14 mouse cellular contexts compared by ENCODE assay signal in genomic region chr3:104320404-104320803, GRCm38 (mm10).
DNase-seq lines count a peak whose midpoint lies in the region; ATAC-seq and TF ChIP-seq lines count a peak whose summit lies in the region.
"Had no signal": no experiment of that assay in that cellular context is flagged by ENCODE, and none has a peak within 500 bp of the region (broad histone marks: within the 10 kb centered on the region; RNA-seq: fewer than 3 reads in every experiment).

No protein-coding gene starts in this region.

- TF ChIP-seq EP300 in heart, postnatal 0 days (IDR thresholded peaks at IDR 0.05; ENCODE audit: low read depth): no peak

- intact Hi-C loops in gastrocnemius, postnatal 36 days (cut with DNase I): no loop called here

- no peak overlapping the region for H3K4me3 ChIP-seq in heart, postnatal 0 days (ENCODE audit: low read depth, low read length)
- H3K4me3 ChIP-seq: liver, embryonic 13.5 days; stomach, embryonic 15.5 days had no signal

- H3K27me3 ChIP-seq in heart, postnatal 0 days (ENCODE audit: control insufficient read depth, insufficient read depth, low read length): no peaks in the 10 kb centered on the region
- H3K27me3 ChIP-seq: stomach, embryonic 15.5 days had no signal

- TF ChIP-seq CTCF in heart, postnatal 0 days (IDR thresholded peaks at IDR 0.05; ENCODE audit: low read depth): no peak

- H3K9ac ChIP-seq in heart, postnatal 0 days (replicated peaks; ENCODE audit: low read depth, low read length): no peak overlapping the region
- H3K9ac ChIP-seq: liver, embryonic 13.5 days; stomach, embryonic 15.5 days had no signal

- peak; percentile 27 for DNase-seq in gastrocnemius, postnatal 10 days
- no peak for DNase-seq in gastrocnemius, postnatal 36 days
- DNase-seq in adipocyte (ENCODE audit: low spot score): peak; percentile 31
- DNase-seq in heart, postnatal 0 days (ENCODE audit: low spot score): peak; percentile 52
- peak; percentile 38 for DNase-seq in lung, postnatal 10 days
- DNase-seq in right cerebral cortex, adult 18-20 months: no peak
- no peak for DNase-seq in layer of hippocampus, adult 8-10 months (ENCODE audit: low spot score in 2 of 2)
- no peak for DNase-seq in T-cell, adult 2 months (ENCODE audit: low spot score)
- DNase-seq: cerebellum, adult 9-11 months; layer of hippocampus, adult 9-11 months; liver, embryonic 13.5 days; midbrain, embryonic 14.5 days; retina, postnatal 1 day had no signal

- no peak overlapping the region for H3K4me2 ChIP-seq in heart, postnatal 0 days (ENCODE audit: low read depth, low read length)
- H3K4me2 ChIP-seq: liver, embryonic 13.5 days; stomach, embryonic 15.5 days had no signal

- 18% methylated on average over 4 of the region's 4 CpGs for WGBS in heart, postnatal 0 days

- H3K9me3 ChIP-seq in heart, postnatal 0 days (replicated peaks; ENCODE audit: control insufficient read depth, low read length): no peaks in the 10 kb centered on the region
- H3K9me3 ChIP-seq: liver, embryonic 13.5 days; stomach, embryonic 15.5 days had no signal

- peak overlapping the region; percentile 90 for H3K27ac ChIP-seq in heart, postnatal 0 days (ENCODE audit: low read depth)
- H3K27ac ChIP-seq: liver, embryonic 13.5 days; stomach, embryonic 15.5 days had no signal

- peaks cover 41% of the 10 kb centered on the region for H3K4me1 ChIP-seq in heart, postnatal 0 days (ENCODE audit: control insufficient read depth, insufficient read depth)

- peak; percentile 74 for ATAC-seq in heart, postnatal 0 days (ENCODE audit: insufficient read depth, low read depth)

- no peaks in the 10 kb centered on the region for H3K36me3 ChIP-seq in heart, postnatal 0 days (replicated peaks; ENCODE audit: control insufficient read depth, insufficient read depth, low read length)
- H3K36me3 ChIP-seq: liver, embryonic 13.5 days; stomach, embryonic 15.5 days had no signal

Comparison
In these comparisons a context has a peak if more than half of its experiments do, and no peak if none do; other contexts are left out.
1. DNase-seq: peak in gastrocnemius, postnatal 10 days (single experiment), adipocyte (single experiment), heart, postnatal 0 days (single experiment) and lung, postnatal 10 days (single experiment); none in gastrocnemius, postnatal 36 days (0 of 2), right cerebral cortex, adult 18-20 months (single experiment), layer of hippocampus, adult 8-10 months (0 of 2) and T-cell, adult 2 months (single experiment).